Mouse (Mus musculus): ENCODE measurements at regions not wholly inside any gene's neighbourhood (a gene's known extent, or its start where the extent isn't known, plus 50 kb on each side); places are given as distances from the start of the nearest gene placed in this dataset.

DNA sequence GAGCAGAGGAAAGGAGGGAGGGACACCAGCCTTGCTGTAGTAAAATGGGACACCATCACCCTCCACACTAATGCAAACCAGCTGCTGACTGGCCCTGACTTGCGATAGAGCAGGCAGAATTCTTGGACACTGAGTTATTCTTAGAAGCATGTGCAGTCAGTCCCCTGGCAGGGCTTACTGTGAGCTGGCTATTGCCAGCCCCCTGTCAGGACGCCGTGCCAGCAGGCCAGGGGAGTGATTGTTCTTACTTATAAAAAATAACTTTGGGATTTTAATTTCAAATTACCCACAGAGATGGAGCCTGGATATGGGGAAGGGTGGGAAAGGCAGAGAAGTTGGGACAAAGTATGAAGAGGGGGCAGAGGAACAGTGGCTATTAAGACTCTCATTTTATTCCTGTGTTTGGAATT, 173.1 kb downstream of the 1500009L16Rik start:
- no peak for TF ChIP-seq POLR2A (IDR thresholded peaks at IDR 0.05; ENCODE audit: borderline replicate concordance, control insufficient read depth, low read depth, low read length)
- TF ChIP-seq CTCF (IDR thresholded peaks at IDR 0.05; ENCODE audit: control insufficient read depth, insufficient read depth, low read length), result no peak

All from bone marrow, adult 2 months (tissue).